Mouse (Mus musculus) C2C12 (cell line): Measurements from ENCODE around the gene C1qtnf2. TPM values are rescaled to one million over a fixed set of nuclear protein-coding genes. Genes with fewer than 3 reads are reported as not detected.

Experiments
- H3K27me3 ChIP-seq: one replicate; pipeline ENCODE4 v1.6.1; 2011; ENCODE audit not compliant: control insufficient read depth, insufficient read depth, insufficient read length
- H3K36me3 ChIP-seq: one replicate; pipeline ENCODE4 v1.6.1; 2011; ENCODE audit not compliant: control insufficient read depth, insufficient read depth
- H3K4me3 ChIP-seq: one replicate; pipeline ENCODE4 v1.5.1; 2011; ENCODE audit warnings: mild to moderate bottlenecking, control low read depth; ENCODE audit not compliant: poor library complexity, insufficient read depth, severe bottlenecking
- H3K79me2 ChIP-seq: one replicate; pipeline ENCODE4 v1.6.1; 2011; ENCODE audit not compliant: control insufficient read depth, insufficient read depth
- H3K79me3 ChIP-seq: one replicate; pipeline ENCODE4 v1.6.1; 2011; ENCODE audit warnings: low read depth, control low read depth
- H3ac ChIP-seq: one replicate; pipeline ENCODE3; 2011; ENCODE audit warnings: low read depth; ENCODE audit not compliant: control insufficient read depth, insufficient read length
- CEBPB ChIP-seq: IDR thresholded peaks from one replicate; pipeline ENCODE4 v1.6.1; 2011; ENCODE audit warnings: low read depth, mild to moderate bottlenecking, control low read depth, moderate library complexity
- CTCF ChIP-seq: IDR thresholded peaks from one replicate; pipeline ENCODE4 v1.5.1; 2011; ENCODE audit not compliant: control insufficient read depth, insufficient read depth, insufficient read length
- FOSL1 ChIP-seq: IDR thresholded peaks from one replicate; pipeline ENCODE4 v1.8.0; 2011; ENCODE audit warnings: mild to moderate bottlenecking, low read length; ENCODE audit not compliant: poor library complexity, insufficient read depth, severe bottlenecking
- MAX ChIP-seq: IDR thresholded peaks from one replicate; pipeline ENCODE4 v1.6.1; 2011; ENCODE audit warnings: mild to moderate bottlenecking, control low read depth
- MYOD1 ChIP-seq: IDR thresholded peaks from one replicate; pipeline ENCODE4 v1.6.1; 2011; ENCODE audit warnings: low read depth; ENCODE audit not compliant: control insufficient read depth, insufficient read length
- MYOG ChIP-seq: IDR thresholded peaks from one replicate; pipeline ENCODE4 v1.6.1; 2011; ENCODE audit not compliant: control insufficient read depth, insufficient read length; ENCODE audit errors: extremely low read depth
- USF1 ChIP-seq: IDR thresholded peaks from one replicate; pipeline ENCODE4 v1.6.1; 2011; ENCODE audit warnings: low read depth, mild to moderate bottlenecking, control low read depth, moderate library complexity
- long read RNA-seq, 2 experiments: library from polyadenylated mRNA; unstranded; transcript quantifications; one replicate each; pipeline ENCODE4 v2.0.0; 2019 to 2020
- polyA plus RNA-seq: library from polyadenylated mRNA; unstranded; fragments of >200 nt; fragmentation: generic; extraction: Trizol; gene quantifications from one replicate; pipeline ENCODE4 v1.2.1, GENCODE M21; 2012; ENCODE audit warnings: missing spikeins

The C1qtnf2 gene
- polyA plus RNA-seq = 0.09 TPM
- long read RNA-seq, experiment 1 = 0 reads
- long read RNA-seq, experiment 2 = 0 reads

DNA sequence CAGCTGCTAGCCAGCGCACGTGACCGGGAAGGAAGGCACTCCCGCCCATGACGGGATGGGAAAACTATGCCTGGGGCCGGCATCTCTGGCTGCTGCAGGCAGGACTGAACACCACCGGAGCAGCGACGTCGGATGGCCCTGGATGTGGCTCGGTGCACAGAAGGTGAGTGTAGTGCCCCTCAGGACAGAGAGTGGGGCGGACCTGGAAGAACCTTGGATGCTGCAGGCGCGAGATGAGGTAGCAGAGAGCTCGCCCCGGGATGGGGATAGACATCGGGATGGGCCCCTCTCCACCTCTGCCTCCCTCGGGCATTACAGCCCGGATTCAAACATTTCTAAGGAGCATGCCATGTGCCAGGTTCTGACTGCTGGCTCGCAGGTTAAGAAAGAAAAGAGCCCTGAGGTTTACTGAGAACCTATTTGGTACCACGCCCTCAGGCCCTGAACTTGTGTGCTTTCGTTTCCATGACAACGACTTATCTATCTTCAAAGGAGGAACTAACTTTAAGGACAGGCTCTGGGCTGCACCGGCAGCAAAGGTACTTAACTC lies at the start of gene C1qtnf2:
C1qtnf2 (plus strand) TSS at position 52 of the 550 bp plus-strand sequence.
- no peak within 1 kb of the TSS for H3K4me3 ChIP-seq
- H3K36me3 ChIP-seq = no peaks in the 10 kb centered on the region
- peak within 1 kb of the TSS; percentile 51 for H3ac ChIP-seq
- TF ChIP-seq FOSL1 = no peak
- no peak for TF ChIP-seq MYOD1
- TF ChIP-seq MAX = no peak
- TF ChIP-seq CEBPB = no peak
- TF ChIP-seq USF1 = peak; percentile 77
- H3K27me3 ChIP-seq = peaks cover 11% of the 10 kb centered on the region
- no peaks in the 10 kb centered on the region for H3K79me2 ChIP-seq
- no peaks in the 10 kb centered on the region for H3K79me3 ChIP-seq

DNA sequence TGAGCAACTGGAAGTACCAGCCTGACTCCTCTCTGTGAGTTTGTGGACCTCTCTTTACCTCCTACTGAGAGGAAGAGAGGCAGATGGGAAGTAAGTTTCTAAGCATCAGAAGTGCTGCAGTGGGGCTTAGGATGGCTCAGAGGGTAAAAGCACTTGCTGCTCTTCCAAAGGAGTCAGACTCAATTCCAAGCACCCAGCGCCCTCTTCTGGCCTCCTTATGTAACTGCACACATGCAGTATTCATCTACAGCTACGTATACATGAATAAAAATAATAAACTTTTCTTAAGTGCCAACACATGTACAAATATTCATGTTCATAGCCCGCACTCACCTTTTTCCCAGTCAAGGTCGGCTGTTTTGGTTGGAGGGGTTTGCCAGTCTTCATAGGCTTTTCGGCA lies 49.7 kb upstream of the C1qtnf2 start:
- Histone ChIP-seq H3K79me3 (peaks cover 14% of the 10 kb centered on the region), H3K4me3 (no peak overlapping the region), H3K27me3 (no peaks in the 10 kb centered on the region), H3K79me2 (peaks cover 32% of the 10 kb centered on the region), H3K36me3 (peaks cover 40% of the 10 kb centered on the region), H3ac (no peak overlapping the region)
- TF ChIP-seq MYOD1 = no peak

DNA sequence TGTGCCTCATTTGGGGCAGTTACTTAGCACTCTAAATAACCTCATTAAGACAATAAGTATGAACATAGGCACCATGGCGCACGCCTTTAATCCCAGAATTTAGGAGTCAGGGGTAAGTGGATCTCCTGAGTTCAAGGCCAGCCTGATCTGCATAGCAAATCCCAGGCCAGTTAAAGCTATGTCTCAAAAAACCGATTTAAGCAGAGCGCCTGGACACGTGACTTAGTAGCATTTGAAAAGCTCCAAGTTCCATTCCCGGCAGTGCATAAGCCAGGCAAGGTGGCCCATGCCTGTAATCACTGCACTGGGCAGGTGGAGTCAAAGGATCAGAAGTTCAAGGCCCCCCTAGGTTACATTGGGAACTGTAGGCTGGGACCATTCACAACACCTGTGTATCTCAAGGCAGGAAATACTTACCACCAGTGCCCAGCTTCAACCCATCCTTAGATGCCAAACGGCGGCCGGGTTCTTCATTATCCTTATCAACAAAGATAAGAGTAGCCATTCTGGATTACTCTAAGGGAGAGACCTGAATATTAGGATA lies 48.8 kb upstream of the C1qtnf2 start:
- Histone ChIP-seq H3K4me3 (peak overlapping the region; percentile 52), H3ac (peak overlapping the region; percentile 35), H3K79me3 (peaks cover 14% of the 10 kb centered on the region), H3K27me3 (no peaks in the 10 kb centered on the region), H3K36me3 (peaks cover 35% of the 10 kb centered on the region), H3K79me2 (peaks cover 32% of the 10 kb centered on the region)
- TF ChIP-seq MYOD1 = no peak
- no peak for TF ChIP-seq FOSL1
- no peak for TF ChIP-seq CTCF
- TF ChIP-seq USF1 = no peak
- TF ChIP-seq MAX = no peak
- no peak for TF ChIP-seq MYOG
- no peak for TF ChIP-seq CEBPB

DNA sequence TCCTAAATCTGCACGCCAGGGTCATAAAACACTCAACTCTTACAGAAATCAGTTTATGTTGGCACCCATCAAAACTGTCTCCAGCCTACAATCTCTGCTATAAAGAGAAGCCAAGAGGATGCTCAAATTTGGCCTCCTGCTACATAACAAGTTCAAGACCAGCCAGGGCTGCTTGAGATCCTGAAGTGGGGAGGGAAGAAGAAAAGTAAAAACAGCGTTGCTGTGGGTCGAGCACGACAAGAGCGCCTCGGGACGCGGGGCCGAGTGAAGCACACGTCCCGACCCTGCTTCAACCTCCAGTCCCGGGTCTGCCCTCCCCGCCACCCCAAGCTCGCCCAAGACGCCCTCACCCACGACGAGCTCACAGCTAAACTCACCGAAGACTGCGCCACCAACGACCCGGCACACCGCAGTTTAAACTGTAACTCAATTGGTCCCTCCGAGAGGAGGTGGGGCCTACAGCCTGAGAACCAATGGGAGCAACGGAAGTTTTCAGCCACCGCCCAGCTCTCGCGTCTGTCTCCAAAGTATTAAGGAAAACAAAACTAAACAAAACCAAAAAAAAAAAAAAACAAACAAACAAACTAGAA lies 48.2 kb upstream of the C1qtnf2 start, which contains the start of gene Pttg1:
Pttg1 (minus strand) TSS at position 428 of the 590 bp plus-strand sequence.
- H3K79me2 ChIP-seq = peaks cover 32% of the 10 kb centered on the region
- no peak for TF ChIP-seq CTCF
- TF ChIP-seq CEBPB = no peak
- no peak for TF ChIP-seq USF1
- TF ChIP-seq FOSL1 = no peak
- no peak for TF ChIP-seq MYOD1
- TF ChIP-seq MYOG = no peak
- TF ChIP-seq MAX = no peak
- peak within 1 kb of the TSS; percentile 87 for H3ac ChIP-seq
- H3K36me3 ChIP-seq = peaks cover 28% of the 10 kb centered on the region
- H3K4me3 ChIP-seq = peak within 1 kb of the TSS; percentile 52
- peaks cover 14% of the 10 kb centered on the region for H3K79me3 ChIP-seq
- no peaks in the 10 kb centered on the region for H3K27me3 ChIP-seq

DNA sequence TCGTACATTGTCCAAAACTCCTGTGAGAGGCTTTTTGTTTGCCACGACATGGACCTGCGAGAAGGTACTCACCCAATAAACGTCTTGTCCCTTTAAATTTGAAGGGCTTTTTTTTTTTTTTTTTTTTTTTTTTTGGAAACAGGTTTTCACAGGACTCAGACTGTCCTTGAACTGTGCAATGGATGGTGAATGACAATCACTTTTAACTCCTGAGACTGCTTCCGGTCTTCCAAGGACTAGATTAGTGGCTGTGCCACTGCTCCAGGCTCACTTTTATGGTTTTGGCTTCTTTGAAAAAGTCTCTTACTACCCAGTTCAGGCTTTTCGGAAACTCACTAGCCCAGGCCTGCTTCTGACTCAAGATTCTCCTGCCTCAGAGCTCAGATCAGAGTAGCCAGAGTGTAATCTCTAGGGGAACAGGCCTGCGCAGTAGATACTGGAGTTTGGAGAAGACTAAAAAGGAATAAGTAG lies 47.6 kb upstream of the C1qtnf2 start:
- TF ChIP-seq MYOG = no peak
- TF ChIP-seq CEBPB = no peak
- TF ChIP-seq MYOD1 = no peak
- Histone ChIP-seq H3K4me3 (peak overlapping the region; percentile 52), H3K79me3 (peaks cover 14% of the 10 kb centered on the region), H3ac (no peak overlapping the region), H3K27me3 (no peaks in the 10 kb centered on the region), H3K36me3 (peaks cover 24% of the 10 kb centered on the region), H3K79me2 (peaks cover 32% of the 10 kb centered on the region)
